Mouse (Mus musculus) sigmoid colon, adult 10 weeks (tissue): ENCODE data around the gene E2f6. TPM values are rescaled to one million over a fixed set of nuclear protein-coding genes. Genes with fewer than 3 reads are reported as not detected.

Source experiments
- polyA plus RNA-seq: library from polyadenylated mRNA; stranded (reverse); fragments of 350-450 nt; fragmentation: Illumina TruSeq; extraction: RNeasy Lipid Tissue Mini Kit (QIAGEN cat#74804); gene quantifications from one replicate; pipeline ENCODE4 v1.2.3, GENCODE M21; 2014; ENCODE audit warnings: low read depth, low replicate concordance

E2f6 gene
- polyA plus RNA-seq = 29.3 TPM

DNA sequence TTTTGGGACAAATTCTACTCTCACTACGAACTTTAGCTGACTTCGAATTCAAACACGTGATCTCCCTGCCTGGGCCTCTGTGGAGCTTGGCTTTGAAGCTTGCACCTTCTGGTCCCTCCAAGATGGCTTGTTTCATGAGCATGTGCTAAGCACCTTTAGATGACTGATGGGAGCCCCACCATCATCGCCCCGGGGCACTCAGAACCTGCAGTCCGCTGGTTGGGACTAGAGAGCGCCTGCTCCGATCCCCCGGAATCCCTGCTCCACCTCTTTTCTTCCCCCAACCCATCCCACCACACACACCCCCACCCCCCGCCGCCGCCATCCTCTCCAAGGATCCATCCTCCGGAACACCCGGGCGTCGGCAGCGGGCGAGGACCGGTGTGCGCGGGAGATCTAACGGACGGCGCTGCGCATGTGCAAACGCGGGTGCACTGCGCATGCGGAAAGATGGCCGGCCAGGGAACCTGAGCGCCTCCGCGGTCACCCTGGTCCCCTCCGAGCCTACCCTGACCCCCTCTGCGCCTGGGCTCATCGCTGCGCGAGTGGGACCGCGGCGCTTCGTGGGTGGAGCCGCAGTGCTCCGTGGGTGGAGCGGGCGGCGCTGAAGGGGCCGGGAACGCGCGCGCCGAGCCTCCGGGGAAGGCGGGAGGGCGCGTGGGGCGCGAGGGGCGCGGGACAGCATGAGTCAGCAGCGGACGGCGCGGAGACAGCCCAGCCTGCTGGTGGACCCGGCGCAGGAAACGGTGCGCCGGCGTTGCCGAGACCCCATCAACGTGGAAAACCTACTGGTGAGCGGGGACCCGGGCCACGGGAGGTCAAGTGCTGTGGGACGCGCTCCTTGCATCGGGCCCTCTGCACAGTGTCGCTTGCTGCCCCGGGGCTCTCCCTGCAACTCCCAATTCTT is at the start of gene E2f6:
E2f6 (plus strand) TSS at position 439 of the 907 bp plus-strand sequence.

GRCm38 (mm10) chr12:16800259-16800958 is 10.4 kb upstream of the E2f6 start, which contains the start of gene Greb1:
Gene Greb1, minus strand, starts transcription at chr12:16800886.

Other genes with a start within 250 kb of the E2f6 start
- 3.7 TPM for gene Lpin1, start 200.0 kb upstream of the E2f6 start, polyA plus RNA-seq
- not detected for gene Ntsr2, start 157.6 kb upstream of the E2f6 start, polyA plus RNA-seq
- gene Greb1, start 10.1 kb upstream of the E2f6 start, polyA plus RNA-seq = 3.3 TPM
- 194 TPM for gene Rock2, start 83.9 kb downstream of the E2f6 start, polyA plus RNA-seq
- gene Pqlc3, start 189.4 kb downstream of the E2f6 start, polyA plus RNA-seq = 79.1 TPM
- 0.13 TPM for gene 2410004P03Rik, start 200.8 kb downstream of the E2f6 start, polyA plus RNA-seq